In the genomic region with DNA sequence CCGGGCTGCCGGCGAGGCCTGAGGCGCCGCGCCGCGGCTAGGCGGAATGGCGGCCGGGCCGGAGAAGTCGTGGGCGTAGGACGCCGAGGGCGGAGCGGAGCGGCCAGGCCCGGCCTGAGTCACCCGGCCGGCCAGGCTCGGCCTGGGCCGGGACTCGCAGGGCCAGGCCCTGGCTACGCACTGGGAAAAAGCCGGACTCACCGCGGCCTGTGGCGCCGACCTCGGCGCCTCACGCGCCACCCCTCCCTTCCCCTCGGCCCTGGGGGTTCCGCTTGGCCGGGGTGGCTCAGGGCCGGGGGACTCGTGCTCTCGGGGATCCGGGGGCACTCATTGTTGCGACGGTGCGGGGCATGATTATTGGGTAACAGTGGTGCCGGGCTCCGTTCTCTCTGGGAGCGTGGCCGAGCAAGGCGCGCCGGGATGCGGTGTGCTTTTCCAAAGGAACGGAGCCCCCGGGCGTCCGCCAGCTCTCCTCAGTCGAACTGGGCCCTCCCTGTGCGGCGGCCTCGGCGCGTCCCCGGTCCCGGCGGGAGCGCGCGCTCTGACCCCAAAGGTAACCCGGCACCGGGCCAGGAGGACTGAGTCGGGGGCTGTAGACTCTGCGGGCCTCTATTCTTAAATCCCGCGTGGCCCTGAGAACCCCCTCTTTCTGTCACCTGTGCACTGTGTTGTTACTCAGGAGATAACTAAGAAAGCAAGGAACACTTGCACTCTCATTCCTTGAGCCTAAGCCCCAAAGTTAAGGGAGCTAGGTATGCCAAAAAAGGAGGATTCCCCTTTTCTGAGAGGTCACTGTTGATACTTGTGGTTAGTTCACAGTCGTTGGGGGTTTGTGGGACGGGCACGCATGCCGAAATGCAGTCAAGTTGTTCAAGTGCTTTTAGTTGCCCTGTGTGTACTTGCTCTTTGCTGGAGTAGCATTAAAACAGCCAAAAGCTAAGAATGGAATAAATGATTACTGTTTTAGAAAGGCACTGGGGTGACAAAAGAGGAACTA, we compare ENCODE assay signal across 8 mouse cellular contexts. TPM values are rescaled to one million over a fixed set of nuclear protein-coding genes. Genes with fewer than 3 reads are reported as not detected.
A peak's percentile ranks its signal among the peaks of the same experiment; 100 is the strongest.
DNase-seq lines count a peak whose midpoint lies in the region; ATAC-seq and TF ChIP-seq lines count a peak whose summit lies in the region.

No protein-coding gene starts in this region.

- peak; percentile 57 for DNase-seq in CD4-positive, CD25-positive, alpha-beta regulatory T cell, adult 2 months (ENCODE audit: low read depth, low spot score)
- DNase-seq in brain, embryonic 14.5 days (ENCODE audit: low read depth), result peak; percentile 77
- peak; percentile 84 for DNase-seq in kidney, postnatal 10 days
- peak; percentile 80 for DNase-seq in neural tube, embryonic 11.5 days (ENCODE audit: low spot score)
- peak; percentile 72 for DNase-seq in stomach, postnatal 0 days (ENCODE audit: low spot score)

- peak; percentile 84 for ATAC-seq in heart, embryonic 14.5 days (ENCODE audit: insufficient number of reproducible peaks, insufficient read depth, low FRiP score, low read depth)
- peak; percentile 84 for ATAC-seq in liver, embryonic 15.5 days (ENCODE audit: insufficient read depth)
- peak; percentile 86 for ATAC-seq in neural tube, embryonic 11.5 days (ENCODE audit: insufficient read depth, low FRiP score, low TSS enrichment)
- ATAC-seq in stomach, postnatal 0 days (ENCODE audit: low FRiP score, low TSS enrichment), result peak; percentile 90

- no peaks in the 10 kb centered on the region for H3K27me3 ChIP-seq in erythroblast, embryonic 14.5 days (ENCODE audit: control insufficient read depth)
- H3K27me3 ChIP-seq in heart, embryonic 14.5 days (ENCODE audit: control insufficient read depth, insufficient read depth, low read length), result no peaks in the 10 kb centered on the region
- H3K27me3 ChIP-seq in liver, embryonic 15.5 days, result no peaks in the 10 kb centered on the region
- no peaks in the 10 kb centered on the region for H3K27me3 ChIP-seq in neural tube, embryonic 11.5 days (ENCODE audit: control insufficient read depth, insufficient read depth, low read length)
- no peaks in the 10 kb centered on the region for H3K27me3 ChIP-seq in stomach, postnatal 0 days (ENCODE audit: control insufficient read depth, insufficient read depth, low read length)

- H3K36me3 ChIP-seq in erythroblast, embryonic 14.5 days (ENCODE audit: control insufficient read depth), result peaks cover 2% of the 10 kb centered on the region
- H3K36me3 ChIP-seq in heart, embryonic 14.5 days (ENCODE audit: control insufficient read depth, insufficient read depth, low read length), result no peaks in the 10 kb centered on the region
- H3K36me3 ChIP-seq in liver, embryonic 15.5 days (replicated peaks), result no peaks in the 10 kb centered on the region
- no peaks in the 10 kb centered on the region for H3K36me3 ChIP-seq in neural tube, embryonic 11.5 days (ENCODE audit: control insufficient read depth, insufficient read depth, low read length)
- H3K36me3 ChIP-seq in stomach, postnatal 0 days (ENCODE audit: control insufficient read depth, insufficient read depth, low read length), result no peaks in the 10 kb centered on the region

- H3K9me3 ChIP-seq in erythroblast, embryonic 14.5 days (ENCODE audit: control insufficient read depth, low read length), result no peaks in the 10 kb centered on the region
- no peaks in the 10 kb centered on the region for H3K9me3 ChIP-seq in heart, embryonic 14.5 days (ENCODE audit: control insufficient read depth, low read length)
- H3K9me3 ChIP-seq in liver, embryonic 15.5 days (replicated peaks), result no peaks in the 10 kb centered on the region
- H3K9me3 ChIP-seq in neural tube, embryonic 11.5 days (ENCODE audit: control insufficient read depth, low read length), result no peaks in the 10 kb centered on the region
- H3K9me3 ChIP-seq in stomach, postnatal 0 days (ENCODE audit: control insufficient read depth, low read length), result no peaks in the 10 kb centered on the region

- H3K4me1 ChIP-seq in erythroblast, embryonic 14.5 days (ENCODE audit: control insufficient read depth), result peaks cover 43% of the 10 kb centered on the region
- H3K4me1 ChIP-seq in heart, embryonic 14.5 days (ENCODE audit: control insufficient read depth in 2 of 2, insufficient read depth in 2 of 2, low read length in 2 of 2), result peaks cover 0 to 24% of the 10 kb centered on the region in 2 experiments; a peak in 2 of 4 replicates
- H3K4me1 ChIP-seq in liver, embryonic 15.5 days (replicated peaks), result peaks cover 41% of the 10 kb centered on the region
- peaks cover 11% of the 10 kb centered on the region; the same call in 1 of the 2 replicates for H3K4me1 ChIP-seq in neural tube, embryonic 11.5 days (ENCODE audit: control insufficient read depth, insufficient read depth, low read length)
- H3K4me1 ChIP-seq in stomach, postnatal 0 days (replicated peaks; ENCODE audit: control insufficient read depth, insufficient read depth), result no peaks in the 10 kb centered on the region

- under 1% methylated on average over 70 of the region's 79 CpGs for WGBS in heart, embryonic 14.5 days
- under 1% methylated on average over 78 of the region's 79 CpGs for WGBS in liver, embryonic 15.5 days (ENCODE audit: insufficient replicate concordance)
- under 1% methylated on average over 70 of the region's 79 CpGs for WGBS in neural tube, embryonic 11.5 days
- under 1% methylated on average over 57 of the region's 79 CpGs for WGBS in stomach, postnatal 0 days

- no peak for TF ChIP-seq CTCF in brain, embryonic 14.5 days (IDR thresholded peaks at IDR 0.05; ENCODE audit: borderline replicate concordance, extremely low read depth, insufficient read depth, insufficient read length)
- no peak; the same call in 1 of the 2 replicates for TF ChIP-seq CTCF in stomach, postnatal 0 days (IDR thresholded peaks at IDR 0.05; ENCODE audit: low read depth)

- H3K4me3 ChIP-seq in erythroblast, embryonic 14.5 days (replicated peaks), result peak overlapping the region; percentile 98
- peak overlapping the region; percentile 73 to 83 for H3K4me3 ChIP-seq in heart, embryonic 14.5 days (ENCODE audit: control insufficient read depth in 1 of 2, insufficient read depth in 1 of 2, low read depth in 1 of 2, low read length in 2 of 2)
- H3K4me3 ChIP-seq in liver, embryonic 15.5 days (replicated peaks), result peak overlapping the region; percentile 99
- peak overlapping the region; percentile 73 for H3K4me3 ChIP-seq in neural tube, embryonic 11.5 days (ENCODE audit: low read depth, low read length)
- peak overlapping the region; percentile 97 for H3K4me3 ChIP-seq in stomach, postnatal 0 days (ENCODE audit: low read depth, low read length)

- peak overlapping the region; percentile 99 for H3K9ac ChIP-seq in heart, embryonic 14.5 days (ENCODE audit: low read length)
- H3K9ac ChIP-seq in liver, embryonic 15.5 days, result peak overlapping the region; percentile 100
- peak overlapping the region; percentile 93 for H3K9ac ChIP-seq in neural tube, embryonic 11.5 days (ENCODE audit: low read length)
- peak overlapping the region; percentile 99 for H3K9ac ChIP-seq in stomach, postnatal 0 days (ENCODE audit: low read length)

- TF ChIP-seq EP300 in stomach, postnatal 0 days (optimal IDR thresholded peaks at IDR 0.05), result no peak

- TF ChIP-seq POLR2A in brain, embryonic 14.5 days (IDR thresholded peaks at IDR 0.05; ENCODE audit: borderline replicate concordance, extremely low read depth, insufficient read depth, insufficient read length, poor library complexity, severe bottlenecking), result peak; percentile 62; the same call in 1 of the 2 replicates

- peak overlapping the region; percentile 77 for H3K4me2 ChIP-seq in heart, embryonic 14.5 days (ENCODE audit: low read length)
- H3K4me2 ChIP-seq in liver, embryonic 15.5 days, result peak overlapping the region; percentile 96
- H3K4me2 ChIP-seq in neural tube, embryonic 11.5 days (ENCODE audit: low read depth), result peak overlapping the region; percentile 82
- peak overlapping the region; percentile 83 for H3K4me2 ChIP-seq in stomach, postnatal 0 days (replicated peaks; ENCODE audit: low read depth)

- peak overlapping the region; percentile 81 to 97 for H3K27ac ChIP-seq in heart, embryonic 14.5 days (replicated peaks in 1 of 2; ENCODE audit: control insufficient read depth in 1 of 2, insufficient read depth in 1 of 2, low read depth in 2 of 2, low read length in 2 of 2)
- peak overlapping the region; percentile 96 for H3K27ac ChIP-seq in liver, embryonic 15.5 days (replicated peaks)
- peak overlapping the region; percentile 98 for H3K27ac ChIP-seq in neural tube, embryonic 11.5 days (ENCODE audit: low read depth, low read length)
- peak overlapping the region; percentile 99 for H3K27ac ChIP-seq in stomach, postnatal 0 days (replicated peaks)

RNA-seq across cellular contexts. Expression of gene Cul1, which starts 1.7 kb away (rescaled TPM):
- 103 and 113 TPM in 2 replicates for polyA plus RNA-seq in brain, embryonic 14.5 days (2012; rRNA removed)
- polyA plus RNA-seq in erythroblast, embryonic 14.5 days (2012), result 0.96 and 1.1 TPM in 2 replicates
- polyA plus RNA-seq in heart, embryonic 14.5 days (2014; fragmentation: Nextera tagmentation; extraction: Ambion mirVana), result 95.9 and 104 TPM in 2 replicates
- 57.7 and 60.8 TPM in 2 replicates for polyA plus RNA-seq in liver, embryonic 15.5 days (2015; fragmentation: Nextera tagmentation; extraction: Ambion mirVana)
- polyA plus RNA-seq in neural tube, embryonic 11.5 days (2014; fragmentation: Nextera tagmentation; extraction: Ambion mirVana), result 188 and 197 TPM in 2 replicates
- polyA plus RNA-seq in stomach, postnatal 0 days (2015; fragmentation: Nextera tagmentation; extraction: Ambion mirVana), result 61.1 and 67.9 TPM in 2 replicates

Comparison
In these comparisons a context has a peak if more than half of its experiments do, and no peak if none do; other contexts are left out.
1. Peak in every context shown above with its lines: DNase-seq, ATAC-seq, H3K4me3 ChIP-seq and H3K27ac ChIP-seq.
2. RNA of gene Cul1, which starts 1.7 kb away (polyA plus RNA-seq): 188 to 197 TPM in neural tube, embryonic 11.5 days, 103 to 113 TPM in brain, embryonic 14.5 days, 95.9 to 104 TPM in heart, embryonic 14.5 days, 61.1 to 67.9 TPM in stomach, postnatal 0 days and 57.7 to 60.8 TPM in liver, embryonic 15.5 days; 0.96 to 1.1 TPM in erythroblast, embryonic 14.5 days; every median in the first group is over 10 times any median in the second.